In genomic region chr8:71392871-71393270, GRCm38 (mm10) we compare ENCODE assay signal across 7 mouse cellular contexts. TPM values are rescaled to one million over a fixed set of nuclear protein-coding genes. Genes with fewer than 3 reads are reported as not detected.
DNase-seq lines count a peak whose midpoint lies in the region; ATAC-seq and TF ChIP-seq lines count a peak whose summit lies in the region.

No protein-coding gene starts in this region.

- TF ChIP-seq CTCF in layer of hippocampus, adult 2 months (conservative IDR thresholded peaks at IDR 0.05): no peak

- no peak overlapping the region for H3K9ac ChIP-seq in intestine, embryonic 14.5 days (ENCODE audit: low read length)
- no peak overlapping the region for H3K9ac ChIP-seq in intestine, embryonic 15.5 days
- H3K9ac ChIP-seq in embryonic facial prominence, embryonic 14.5 days (ENCODE audit: low read depth, low read length): no peak overlapping the region
- no peak overlapping the region for H3K9ac ChIP-seq in liver, embryonic 12.5 days

- DNase-seq in intestine, embryonic 14.5 days (ENCODE audit: low spot score): no peak
- DNase-seq in adrenal gland, adult 2 months: peak; percentile 59
- peak; percentile 64 for DNase-seq in embryonic facial prominence, embryonic 14.5 days (ENCODE audit: low spot score)
- no peak for DNase-seq in layer of hippocampus, adult 2 months (ENCODE audit: low spot score in 2 of 2)
- DNase-seq in natural killer cell, adult 2 months (ENCODE audit: low spot score in 2 of 2): no peak

- no peak for ATAC-seq in intestine, embryonic 14.5 days (replicated peaks; ENCODE audit: low FRiP score, low TSS enrichment, low read depth)
- ATAC-seq in intestine, embryonic 15.5 days: no peak
- ATAC-seq in embryonic facial prominence, embryonic 14.5 days (ENCODE audit: low read depth): no peak
- ATAC-seq in liver, embryonic 12.5 days: no peak

- H3K9me3 ChIP-seq in intestine, embryonic 14.5 days (ENCODE audit: control insufficient read depth, low read length): no peaks in the 10 kb centered on the region
- H3K9me3 ChIP-seq in intestine, embryonic 15.5 days: no peaks in the 10 kb centered on the region
- no peaks in the 10 kb centered on the region for H3K9me3 ChIP-seq in embryonic facial prominence, embryonic 14.5 days (ENCODE audit: control insufficient read depth, low read length)
- no peaks in the 10 kb centered on the region for H3K9me3 ChIP-seq in liver, embryonic 12.5 days (replicated peaks)

- H3K27ac ChIP-seq in intestine, embryonic 14.5 days (ENCODE audit: low read depth): no peak overlapping the region
- no peak overlapping the region for H3K27ac ChIP-seq in intestine, embryonic 15.5 days
- H3K27ac ChIP-seq in embryonic facial prominence, embryonic 14.5 days (replicated peaks; ENCODE audit: low read depth, low read length): no peak overlapping the region
- H3K27ac ChIP-seq in liver, embryonic 12.5 days: no peak overlapping the region
- no peak overlapping the region for H3K27ac ChIP-seq in layer of hippocampus, adult 2 months

- peaks cover 11% of the 10 kb centered on the region for H3K4me1 ChIP-seq in intestine, embryonic 14.5 days (replicated peaks; ENCODE audit: control insufficient read depth, insufficient read depth, low read length)
- peaks cover 10% of the 10 kb centered on the region for H3K4me1 ChIP-seq in intestine, embryonic 15.5 days (replicated peaks)
- peaks cover 9% of the 10 kb centered on the region; the same call in 1 of the 2 replicates for H3K4me1 ChIP-seq in embryonic facial prominence, embryonic 14.5 days (ENCODE audit: control insufficient read depth, insufficient read depth, low read length)
- H3K4me1 ChIP-seq in liver, embryonic 12.5 days: peaks cover 34% of the 10 kb centered on the region

- 15% methylated on average over 3 of the region's 3 CpGs for WGBS in intestine, embryonic 14.5 days
- WGBS in intestine, embryonic 15.5 days: 17% methylated on average over 3 of the region's 3 CpGs
- 10% methylated on average over 3 of the region's 3 CpGs for WGBS in embryonic facial prominence, embryonic 14.5 days
- 13% methylated on average over 3 of the region's 3 CpGs for WGBS in liver, embryonic 12.5 days (ENCODE audit: insufficient replicate concordance)

- H3K4me2 ChIP-seq in intestine, embryonic 14.5 days (ENCODE audit: low read length): peak overlapping the region; percentile 9
- H3K4me2 ChIP-seq in intestine, embryonic 15.5 days (replicated peaks): no peak overlapping the region; the same call in 1 of the 2 replicates
- H3K4me2 ChIP-seq in embryonic facial prominence, embryonic 14.5 days (ENCODE audit: low read depth, low read length): no peak overlapping the region
- peak overlapping the region; percentile 49 for H3K4me2 ChIP-seq in liver, embryonic 12.5 days

- H3K36me3 ChIP-seq in intestine, embryonic 14.5 days (ENCODE audit: control insufficient read depth, insufficient read depth, low read length): no peaks in the 10 kb centered on the region
- no peaks in the 10 kb centered on the region for H3K36me3 ChIP-seq in intestine, embryonic 15.5 days
- no peaks in the 10 kb centered on the region for H3K36me3 ChIP-seq in embryonic facial prominence, embryonic 14.5 days (ENCODE audit: control insufficient read depth, insufficient read depth, low read length)
- no peaks in the 10 kb centered on the region for H3K36me3 ChIP-seq in liver, embryonic 12.5 days

- no peaks in the 10 kb centered on the region for H3K27me3 ChIP-seq in intestine, embryonic 14.5 days (replicated peaks; ENCODE audit: control insufficient read depth, insufficient read depth, low read length)
- H3K27me3 ChIP-seq in intestine, embryonic 15.5 days (replicated peaks): no peaks in the 10 kb centered on the region
- no peaks in the 10 kb centered on the region for H3K27me3 ChIP-seq in embryonic facial prominence, embryonic 14.5 days (replicated peaks; ENCODE audit: control insufficient read depth, insufficient read depth, low read length)
- no peaks in the 10 kb centered on the region for H3K27me3 ChIP-seq in liver, embryonic 12.5 days (replicated peaks)

- no peak overlapping the region for H3K4me3 ChIP-seq in intestine, embryonic 14.5 days (ENCODE audit: low read depth, low read length)
- H3K4me3 ChIP-seq in intestine, embryonic 15.5 days (replicated peaks): no peak overlapping the region
- no peak overlapping the region for H3K4me3 ChIP-seq in embryonic facial prominence, embryonic 14.5 days (ENCODE audit: low read depth, low read length)
- H3K4me3 ChIP-seq in liver, embryonic 12.5 days: 0 out of 2 replicates have a peak overlapping the region, but pooled peaks have one; percentile 5
- no peak overlapping the region for H3K4me3 ChIP-seq in layer of hippocampus, adult 2 months

RNA-seq across cellular contexts. Expression of gene Ushbp1, which starts 2.7 kb away (rescaled TPM):
- 8.3 and 9.4 TPM in 2 replicates for polyA plus RNA-seq in intestine, embryonic 14.5 days (2014; fragmentation: Nextera tagmentation; extraction: Ambion mirVana)
- polyA plus RNA-seq in intestine, embryonic 15.5 days (2015; fragmentation: Nextera tagmentation; extraction: Ambion mirVana): 8.8 and 10.8 TPM in 2 replicates
- total RNA-seq in adrenal gland, adult 2 months (2021): 10 to 100 TPM; 11.9 to 16.8 TPM
- 40.1 and 58.8 TPM in 2 replicates for polyA plus RNA-seq in adrenal gland, adult 2 months (2012; rRNA removed)
- polyA plus RNA-seq in embryonic facial prominence, embryonic 14.5 days (2014; fragmentation: Nextera tagmentation; extraction: Ambion mirVana): 9.4 and 11.3 TPM in 2 replicates
- 3.6 and 4.0 TPM in 2 replicates for polyA plus RNA-seq in liver, embryonic 12.5 days (2016; fragmentation: Nextera tagmentation; extraction: Ambion mirVana)
- 1 to 10 TPM; 3.3 to 4.3 TPM for total RNA-seq in layer of hippocampus, adult 2 months (2021)

RNA-seq across cellular contexts. Expression of gene Babam1, which starts 3.8 kb away (rescaled TPM):
- 95.1 and 99.9 TPM in 2 replicates for polyA plus RNA-seq in intestine, embryonic 14.5 days (2014; fragmentation: Nextera tagmentation; extraction: Ambion mirVana)
- polyA plus RNA-seq in intestine, embryonic 15.5 days (2015; fragmentation: Nextera tagmentation; extraction: Ambion mirVana): 97.8 and 99.8 TPM in 2 replicates
- total RNA-seq in adrenal gland, adult 2 months (2021): 100 to 1,000 TPM; 106 to 119 TPM
- polyA plus RNA-seq in adrenal gland, adult 2 months (2012; rRNA removed): 143 and 164 TPM in 2 replicates
- 79.6 and 85.2 TPM in 2 replicates for polyA plus RNA-seq in embryonic facial prominence, embryonic 14.5 days (2014; fragmentation: Nextera tagmentation; extraction: Ambion mirVana)
- 79.0 and 82.6 TPM in 2 replicates for polyA plus RNA-seq in liver, embryonic 12.5 days (2016; fragmentation: Nextera tagmentation; extraction: Ambion mirVana)
- total RNA-seq in layer of hippocampus, adult 2 months (2021): 100 to 1,000 TPM in 1 of 2 experiments, 10 to 100 TPM in 1; 98.3 to 102 TPM

RNA-seq across cellular contexts. Expression of gene Nr2f6, which starts 11.1 kb away (rescaled TPM):
- 71.8 and 92.8 TPM in 2 replicates for polyA plus RNA-seq in intestine, embryonic 14.5 days (2014; fragmentation: Nextera tagmentation; extraction: Ambion mirVana)
- polyA plus RNA-seq in intestine, embryonic 15.5 days (2015; fragmentation: Nextera tagmentation; extraction: Ambion mirVana): 81.1 and 85.7 TPM in 2 replicates
- 10 to 100 TPM; 49.7 to 71.5 TPM for total RNA-seq in adrenal gland, adult 2 months (2021)
- 335 and 389 TPM in 2 replicates for polyA plus RNA-seq in adrenal gland, adult 2 months (2012; rRNA removed)
- polyA plus RNA-seq in embryonic facial prominence, embryonic 14.5 days (2014; fragmentation: Nextera tagmentation; extraction: Ambion mirVana): 57.2 and 61.9 TPM in 2 replicates
- 35.3 and 38.8 TPM in 2 replicates for polyA plus RNA-seq in liver, embryonic 12.5 days (2016; fragmentation: Nextera tagmentation; extraction: Ambion mirVana)
- total RNA-seq in layer of hippocampus, adult 2 months (2021): 10 to 100 TPM; 41.9 TPM

RNA-seq across cellular contexts. Expression of gene Ankle1, which starts 12.9 kb away (rescaled TPM):
- 30.5 and 33.5 TPM in 2 replicates for polyA plus RNA-seq in intestine, embryonic 14.5 days (2014; fragmentation: Nextera tagmentation; extraction: Ambion mirVana)
- 31.6 and 41.6 TPM in 2 replicates for polyA plus RNA-seq in intestine, embryonic 15.5 days (2015; fragmentation: Nextera tagmentation; extraction: Ambion mirVana)
- under 1 TPM; 0.48 to 0.58 TPM for total RNA-seq in adrenal gland, adult 2 months (2021)
- polyA plus RNA-seq in adrenal gland, adult 2 months (2012; rRNA removed): 3.4 and 4.2 TPM in 2 replicates
- 13.0 and 16.4 TPM in 2 replicates for polyA plus RNA-seq in embryonic facial prominence, embryonic 14.5 days (2014; fragmentation: Nextera tagmentation; extraction: Ambion mirVana)
- 57.9 and 58.3 TPM in 2 replicates for polyA plus RNA-seq in liver, embryonic 12.5 days (2016; fragmentation: Nextera tagmentation; extraction: Ambion mirVana)
- total RNA-seq in layer of hippocampus, adult 2 months (2021): under 1 TPM; 0.67 to 0.88 TPM

RNA-seq across cellular contexts. Expression of gene Ocel1, which starts 21.8 kb away (rescaled TPM):
- 3.5 and 5.3 TPM in 2 replicates for polyA plus RNA-seq in intestine, embryonic 14.5 days (2014; fragmentation: Nextera tagmentation; extraction: Ambion mirVana)
- polyA plus RNA-seq in intestine, embryonic 15.5 days (2015; fragmentation: Nextera tagmentation; extraction: Ambion mirVana): 6.7 and 7.9 TPM in 2 replicates
- 10 to 100 TPM; 16.5 to 17.8 TPM for total RNA-seq in adrenal gland, adult 2 months (2021)
- polyA plus RNA-seq in adrenal gland, adult 2 months (2012; rRNA removed): 32.1 and 36.1 TPM in 2 replicates
- polyA plus RNA-seq in embryonic facial prominence, embryonic 14.5 days (2014; fragmentation: Nextera tagmentation; extraction: Ambion mirVana): 3.8 and 4.0 TPM in 2 replicates
- polyA plus RNA-seq in liver, embryonic 12.5 days (2016; fragmentation: Nextera tagmentation; extraction: Ambion mirVana): 6.8 and 6.9 TPM in 2 replicates
- total RNA-seq in layer of hippocampus, adult 2 months (2021): 10 to 100 TPM; 15.4 to 15.9 TPM

Comparison
In these comparisons a context has a peak if more than half of its experiments do, and no peak if none do; other contexts are left out.
1. H3K4me2 ChIP-seq: peak in intestine, embryonic 14.5 days (single experiment) and liver, embryonic 12.5 days (single experiment); none in intestine, embryonic 15.5 days (single experiment) and embryonic facial prominence, embryonic 14.5 days (single experiment).
2. DNase-seq: peak in adrenal gland, adult 2 months (single experiment) and embryonic facial prominence, embryonic 14.5 days (single experiment); none in intestine, embryonic 14.5 days (single experiment), layer of hippocampus, adult 2 months (0 of 2) and natural killer cell, adult 2 months (0 of 2).